Comparison of ENCODE assay signal across 27 mouse cellular contexts in genomic region chr8:44165115-44165514, GRCm38 (mm10).
DNase-seq lines count a peak whose midpoint lies in the region; ATAC-seq lines count a peak whose summit lies in the region.
"Had no signal": no experiment of that assay in that cellular context is flagged by ENCODE, and none has a peak within 500 bp of the region (broad histone marks: within the 10 kb centered on the region; RNA-seq: fewer than 3 reads in every experiment).

No protein-coding gene starts in this region.

- 6% methylated on average over 6 of the region's 6 CpGs for WGBS in heart, embryonic 14.5 days
- 40% methylated on average over 6 of the region's 6 CpGs for WGBS in kidney, embryonic 16.5 days

- peak overlapping the region; percentile 47 for H3K4me2 ChIP-seq in heart, embryonic 14.5 days (ENCODE audit: low read length)
- no peak overlapping the region for H3K4me2 ChIP-seq in kidney, embryonic 16.5 days (replicated peaks; ENCODE audit: low read depth, low read length)
- H3K4me2 ChIP-seq: embryonic facial prominence, embryonic 13.5 days; forebrain, embryonic 15.5 days; hindbrain, embryonic 13.5 days; kidney, embryonic 15.5 days; liver, embryonic 13.5 days; neural tube, embryonic 15.5 days had no signal

- DNase-seq in heart, adult 8-10 months (ENCODE audit: low spot score), result no peak
- DNase-seq in kidney, adult 18-20 months, result no peak
- peak; percentile 5 for DNase-seq in lung, postnatal 36 days
- no peak for DNase-seq in lung, postnatal 10 days
- DNase-seq in spleen, postnatal 14 days (ENCODE audit: low spot score in 2 of 2), result no peak
- DNase-seq: adrenal gland, postnatal 14 days; cerebellum, adult 2 months; cerebellum, postnatal 25 days; gastrocnemius, postnatal 14 days; heart, adult 11 months; liver, embryonic 13.5 days; right cerebral cortex, adult 18-20 months; right cerebral cortex, postnatal 4 days; thymus, postnatal 14 days had no signal

- H3K9me3 ChIP-seq in heart, embryonic 14.5 days (ENCODE audit: control insufficient read depth, low read length), result no peaks in the 10 kb centered on the region
- no peaks in the 10 kb centered on the region for H3K9me3 ChIP-seq in kidney, embryonic 16.5 days (ENCODE audit: low read length)
- H3K9me3 ChIP-seq: embryonic facial prominence, embryonic 13.5 days; forebrain, embryonic 15.5 days; hindbrain, embryonic 13.5 days; kidney, embryonic 15.5 days; liver, embryonic 13.5 days; midbrain, embryonic 10.5 days; neural tube, embryonic 15.5 days had no signal

- no peak for ATAC-seq in heart, embryonic 14.5 days (ENCODE audit: insufficient number of reproducible peaks, insufficient read depth, low FRiP score, low read depth)
- ATAC-seq in kidney, embryonic 16.5 days (ENCODE audit: low FRiP score, low TSS enrichment), result 0 out of 2 replicates have a peak, but pooled peaks have one; percentile 9
- ATAC-seq: CD4-positive, CD25-positive, alpha-beta regulatory T cell, adult 4 months; forebrain, embryonic 15.5 days; inflammation-experienced regulatory T-cells, adult 6 months; midbrain, embryonic 16.5 days had no signal

- H3K36me3 ChIP-seq in heart, embryonic 14.5 days (ENCODE audit: control insufficient read depth, insufficient read depth, low read length), result no peaks in the 10 kb centered on the region
- H3K36me3 ChIP-seq in kidney, embryonic 16.5 days (ENCODE audit: insufficient read depth, low read length), result no peaks in the 10 kb centered on the region
- H3K36me3 ChIP-seq: embryonic facial prominence, embryonic 13.5 days; forebrain, embryonic 15.5 days; hindbrain, embryonic 13.5 days; kidney, embryonic 15.5 days; liver, embryonic 13.5 days; midbrain, embryonic 10.5 days; neural tube, embryonic 15.5 days had no signal

- no peak overlapping the region for H3K9ac ChIP-seq in heart, embryonic 14.5 days (ENCODE audit: low read length)
- H3K9ac ChIP-seq in kidney, embryonic 16.5 days (replicated peaks; ENCODE audit: low read length), result no peak overlapping the region
- H3K9ac ChIP-seq: embryonic facial prominence, embryonic 13.5 days; forebrain, embryonic 15.5 days; hindbrain, embryonic 13.5 days; kidney, embryonic 15.5 days; liver, embryonic 13.5 days; neural tube, embryonic 15.5 days had no signal

- H3K27me3 ChIP-seq in heart, embryonic 14.5 days (ENCODE audit: control insufficient read depth, insufficient read depth, low read length), result no peaks in the 10 kb centered on the region
- no peaks in the 10 kb centered on the region for H3K27me3 ChIP-seq in kidney, embryonic 16.5 days (ENCODE audit: insufficient read depth, low read length)
- H3K27me3 ChIP-seq: embryonic facial prominence, embryonic 13.5 days; forebrain, embryonic 15.5 days; hindbrain, embryonic 13.5 days; kidney, embryonic 15.5 days; liver, embryonic 13.5 days; neural tube, embryonic 15.5 days had no signal

- H3K27ac ChIP-seq in heart, embryonic 14.5 days (replicated peaks in 1 of 2; ENCODE audit: control insufficient read depth in 1 of 2, insufficient read depth in 1 of 2, low read depth in 2 of 2, low read length in 2 of 2), result no peak overlapping the region
- H3K27ac ChIP-seq in kidney, embryonic 16.5 days (ENCODE audit: low read length), result no peak overlapping the region
- H3K27ac ChIP-seq: embryonic facial prominence, embryonic 13.5 days; forebrain, embryonic 15.5 days; hindbrain, embryonic 13.5 days; kidney, embryonic 15.5 days; left cerebral cortex, adult 2 months; liver, embryonic 13.5 days; macrophage; midbrain, embryonic 10.5 days; neural tube, embryonic 15.5 days had no signal

- H3K4me3 ChIP-seq in heart, embryonic 14.5 days (ENCODE audit: control insufficient read depth in 1 of 2, insufficient read depth in 1 of 2, low read depth in 1 of 2, low read length in 2 of 2), result no peak overlapping the region
- H3K4me3 ChIP-seq in kidney, embryonic 16.5 days (ENCODE audit: low read length), result no peak overlapping the region
- H3K4me3 ChIP-seq: embryonic facial prominence, embryonic 13.5 days; forebrain, embryonic 15.5 days; hindbrain, embryonic 13.5 days; kidney, embryonic 15.5 days; left cerebral cortex, adult 2 months; liver, embryonic 13.5 days; midbrain, embryonic 10.5 days; neural tube, embryonic 15.5 days had no signal

- 0 out of 4 replicates have a peak, but pooled peaks cover 0 to 6% of the 10 kb centered on the region in 2 experiments for H3K4me1 ChIP-seq in heart, embryonic 14.5 days (ENCODE audit: control insufficient read depth in 2 of 2, insufficient read depth in 2 of 2, low read length in 2 of 2)
- no peaks in the 10 kb centered on the region for H3K4me1 ChIP-seq in kidney, embryonic 16.5 days (ENCODE audit: insufficient read depth, low read length)
- H3K4me1 ChIP-seq: embryonic facial prominence, embryonic 13.5 days; forebrain, embryonic 15.5 days; hindbrain, embryonic 13.5 days; kidney, embryonic 15.5 days; liver, embryonic 13.5 days; midbrain, embryonic 10.5 days; neural tube, embryonic 15.5 days had no signal
